Mouse (Mus musculus): Measurements from ENCODE around the gene Dennd2d.

The Dennd2d gene

DNA sequence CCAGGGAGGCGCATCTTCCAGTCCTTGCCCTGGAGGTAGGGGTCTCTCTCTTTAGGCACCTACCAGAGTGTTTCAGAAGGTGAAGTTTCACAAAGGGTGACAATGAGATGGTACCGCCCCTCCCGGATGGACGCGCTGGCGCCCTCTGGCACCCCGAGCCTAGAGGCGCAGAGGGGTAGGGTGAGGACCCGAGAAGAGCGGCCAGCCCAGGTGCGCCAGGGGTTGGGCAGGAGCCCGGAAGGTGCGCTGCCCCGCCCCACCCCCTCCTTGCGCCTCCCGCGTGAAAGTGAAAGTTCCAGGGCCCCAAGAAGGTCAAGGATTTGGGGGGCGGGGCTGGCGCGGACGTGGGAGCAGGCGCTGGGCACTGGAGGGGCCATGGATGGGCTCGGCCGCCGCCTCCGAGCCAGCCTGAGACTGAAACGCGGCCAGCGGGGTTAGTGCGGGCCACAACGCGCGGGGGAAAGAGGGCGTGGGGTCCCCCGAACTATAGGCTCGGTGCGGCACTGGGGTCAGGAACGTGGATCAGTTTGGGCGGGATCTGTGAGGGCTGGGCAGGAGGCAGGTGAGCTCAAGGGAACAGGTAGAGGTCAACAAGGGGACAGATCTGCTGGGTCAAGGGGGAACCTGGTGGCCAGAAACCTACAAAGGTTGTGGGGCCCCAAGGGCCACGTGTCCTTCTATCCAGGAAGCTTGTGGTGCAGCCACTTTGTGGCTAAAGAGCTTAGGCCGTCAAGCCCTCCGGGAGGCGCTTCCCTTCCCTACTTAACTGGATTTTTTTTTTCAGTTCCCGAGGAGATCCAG is at the start of gene Dennd2d:
TSS of gene Dennd2d (plus strand) at position 125 of the 801 bp plus-strand sequence.
- peak; percentile 14 for DNase-seq (ENCODE audit: low read depth)

DNA sequence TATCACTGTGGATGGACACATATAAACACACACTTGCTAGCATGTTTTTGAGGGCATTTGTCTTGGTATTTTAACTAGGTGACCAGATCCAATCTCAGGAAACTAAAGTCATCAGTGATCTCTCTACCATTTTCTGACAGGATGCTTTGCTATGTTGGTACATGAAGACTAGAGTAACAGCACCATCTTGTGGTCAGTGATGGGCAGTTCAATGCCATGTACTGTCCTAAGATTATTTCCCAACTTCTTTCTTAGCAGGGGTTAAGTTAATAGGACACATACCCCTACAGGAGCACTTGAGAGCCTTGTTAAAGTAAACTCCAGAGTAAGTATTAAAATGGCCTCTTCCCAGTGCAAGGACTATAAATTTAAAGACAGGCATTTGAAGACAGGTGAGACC is 33.6 kb upstream of the Dennd2d start:
- peak; percentile 78 for DNase-seq (ENCODE audit: low read depth)

DNA sequence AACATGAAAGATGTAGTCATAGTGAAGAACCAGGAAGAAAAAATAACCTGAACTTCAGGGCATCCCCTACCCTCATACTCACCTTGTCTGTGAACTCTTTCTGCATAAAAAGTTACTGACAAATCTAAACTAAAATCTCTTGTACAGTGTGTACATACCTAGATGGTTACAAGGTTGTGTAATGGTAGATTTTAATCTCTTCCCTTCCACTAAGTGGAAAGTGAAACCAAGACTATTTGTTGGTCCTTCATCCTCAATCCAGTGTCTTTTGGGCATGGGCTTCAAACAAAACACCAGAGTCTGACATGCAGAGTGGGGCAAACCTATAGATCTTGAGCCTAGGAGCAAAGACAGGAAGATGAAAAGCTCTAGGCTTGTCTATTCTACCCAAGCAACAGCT is 33.2 kb upstream of the Dennd2d start:
- DNase-seq (ENCODE audit: low read depth), result no peak

DNA sequence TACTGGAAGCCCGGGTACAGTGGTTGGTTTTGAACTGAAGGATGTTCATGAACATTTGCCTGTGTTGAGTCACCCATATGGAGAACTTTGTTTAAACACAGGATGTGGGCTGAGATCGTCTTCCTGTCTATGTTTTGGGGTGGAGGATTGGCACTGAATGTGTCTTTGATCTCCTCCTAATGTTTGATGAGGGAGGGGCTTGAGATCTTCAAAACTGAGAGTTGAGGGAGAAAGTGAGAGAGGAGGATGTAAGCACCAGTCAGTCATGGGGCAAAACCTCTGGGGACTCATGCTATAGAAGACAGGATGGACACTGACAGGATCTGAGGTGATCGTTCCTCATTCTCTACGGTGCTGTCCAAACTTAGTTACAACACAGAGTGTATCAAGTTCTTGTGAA is 32.6 kb upstream of the Dennd2d start:
- DNase-seq (ENCODE audit: low read depth), result no peak

DNA sequence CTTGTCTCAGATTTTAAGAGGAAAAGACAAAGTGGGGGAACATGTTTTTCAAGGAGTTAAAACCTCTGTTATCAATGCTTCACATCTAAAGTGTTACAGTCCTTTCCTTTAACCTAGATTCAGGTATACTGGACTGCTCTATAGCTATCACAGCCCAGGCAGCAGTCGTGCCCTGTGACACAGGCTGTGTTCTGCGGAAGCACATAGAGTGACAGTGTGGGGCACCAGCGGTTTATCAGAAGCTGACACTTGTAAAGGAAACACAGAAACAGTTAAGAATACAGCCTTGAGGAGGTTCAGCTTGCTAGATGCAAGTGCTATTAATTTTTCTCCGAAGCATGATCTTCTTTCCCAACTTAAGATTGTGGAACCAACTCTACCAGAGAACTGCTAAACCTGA is 29.6 kb upstream of the Dennd2d start:
- no peak for DNase-seq (ENCODE audit: low read depth)

DNA sequence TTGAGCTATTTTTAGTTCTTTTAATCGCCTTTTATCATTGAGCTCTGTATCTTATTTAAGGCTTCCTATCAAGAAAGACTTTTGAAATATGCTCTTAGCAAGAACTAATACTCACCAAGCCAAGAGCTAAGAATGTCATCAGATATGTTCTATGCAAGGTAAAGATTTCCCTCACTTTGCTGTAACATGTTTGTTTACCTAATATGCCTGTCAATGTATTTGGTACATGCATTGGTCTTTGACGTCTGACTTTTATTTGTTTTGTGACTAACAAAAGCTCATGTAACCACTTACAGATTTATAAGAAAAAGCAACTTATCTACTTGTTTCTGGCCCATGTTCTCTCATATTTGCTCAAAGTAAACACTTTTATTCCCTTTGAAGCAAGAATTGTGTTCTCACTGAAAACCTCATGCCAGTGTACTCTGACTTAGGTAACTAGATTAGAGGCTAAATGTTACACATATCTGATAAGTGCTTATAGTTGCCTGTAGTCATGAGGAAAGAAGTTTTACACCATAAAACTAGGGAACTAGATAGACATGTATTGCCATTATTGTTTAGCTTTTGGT is 24.8 kb upstream of the Dennd2d start:
- no peak for DNase-seq (ENCODE audit: low read depth)

DNA sequence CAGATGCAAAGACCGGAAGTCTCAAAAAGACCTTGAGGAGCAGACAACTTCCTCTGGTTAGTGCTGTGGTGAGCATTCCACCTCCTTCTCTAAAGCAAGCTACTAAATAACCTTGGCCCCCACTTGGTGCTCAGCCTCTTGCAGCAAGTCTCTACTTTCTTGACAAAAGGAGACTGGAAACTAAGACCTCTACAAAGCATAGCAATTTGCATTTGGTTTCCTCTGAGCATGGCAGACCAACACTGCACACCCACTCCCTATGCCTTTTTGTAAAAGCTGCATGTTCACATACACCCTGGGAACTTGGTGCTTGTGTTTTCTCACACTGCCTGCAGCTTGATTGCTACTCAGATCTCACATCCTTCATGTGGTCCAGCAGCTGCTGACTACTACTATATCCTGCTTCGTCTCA is 20.1 kb upstream of the Dennd2d start:
- no peak for DNase-seq (ENCODE audit: low read depth)

DNA sequence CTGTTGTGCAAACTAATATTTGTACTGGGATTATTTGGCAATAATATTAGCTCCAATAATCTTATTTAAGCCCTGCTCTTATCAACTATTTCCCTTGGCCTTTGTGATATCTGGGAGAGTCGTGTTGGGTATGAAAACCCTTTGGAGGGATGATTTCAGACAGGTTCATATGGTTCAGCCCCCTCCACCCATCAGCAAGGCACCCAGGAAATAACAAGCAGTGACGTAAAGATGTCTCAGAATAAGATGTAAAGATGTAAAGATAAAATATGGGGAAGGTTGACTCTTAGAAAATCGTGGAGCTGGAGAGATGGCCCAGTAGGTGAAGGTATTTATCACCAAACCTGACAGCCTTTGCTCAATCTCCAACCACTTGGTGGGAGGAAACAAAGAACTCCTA is 19.7 kb upstream of the Dennd2d start:
- DNase-seq (ENCODE audit: low read depth), result no peak

DNA sequence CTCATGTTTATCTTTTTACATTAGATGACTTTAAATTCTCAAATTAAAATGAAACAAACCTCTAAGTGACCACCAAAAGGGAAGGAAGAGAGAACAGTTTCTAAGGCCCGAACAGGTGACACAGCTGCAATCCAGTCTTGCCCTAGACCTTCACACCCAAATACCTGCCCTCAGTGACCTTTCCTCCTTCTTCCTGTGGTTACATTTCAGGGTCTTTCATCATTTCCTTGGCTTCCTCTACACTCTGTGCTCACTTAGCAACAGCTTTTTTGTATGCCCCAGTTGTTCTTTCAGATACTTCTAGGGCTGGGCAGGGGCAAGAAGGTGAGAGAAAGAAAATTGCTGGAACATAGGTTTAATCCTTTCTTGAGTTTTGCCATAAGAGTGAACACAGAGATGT is 17.5 kb upstream of the Dennd2d start:
- no peak for DNase-seq (ENCODE audit: low read depth)

DNA sequence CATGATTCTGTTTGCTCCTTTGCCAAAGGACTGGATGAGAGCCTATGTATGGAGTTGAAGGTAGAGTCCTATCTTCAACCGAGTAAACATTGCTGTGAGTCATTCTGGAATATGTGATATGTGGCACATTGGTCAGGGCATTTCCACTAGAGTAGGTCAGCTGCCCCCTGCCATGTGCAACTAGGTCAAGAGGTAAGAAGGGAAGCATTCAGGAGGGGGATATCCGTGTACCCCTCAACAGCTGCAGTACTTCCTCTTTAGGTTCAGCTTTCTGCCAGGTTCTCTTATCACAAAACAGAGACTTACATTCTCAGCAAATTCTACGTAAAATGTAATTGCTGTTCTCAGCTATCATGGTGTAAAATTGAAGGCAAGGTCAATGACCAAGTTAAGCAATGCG is 8.0 kb upstream of the Dennd2d start:
- no peak for DNase-seq (ENCODE audit: low read depth)

DNA sequence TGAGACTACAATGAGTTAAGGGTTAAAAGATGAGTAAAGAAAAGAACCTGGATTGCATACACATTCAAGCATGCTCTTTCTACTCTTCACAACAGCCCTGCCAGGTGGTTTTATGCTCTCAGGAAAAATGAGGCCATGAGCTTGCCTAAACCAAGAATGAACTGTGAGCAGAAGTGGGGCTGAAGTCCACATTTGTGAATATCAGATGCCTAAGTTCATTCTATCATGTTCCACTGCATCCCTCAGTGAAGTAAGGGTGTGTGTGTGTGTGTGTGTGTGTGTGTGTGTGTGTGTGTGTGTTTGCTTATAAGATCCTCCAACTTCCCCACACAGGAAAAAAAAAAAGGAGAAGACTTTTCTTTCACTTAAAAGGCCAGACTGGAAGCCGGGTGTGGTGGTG is 5.3 kb upstream of the Dennd2d start:
- DNase-seq (ENCODE audit: low read depth), result no peak

DNA sequence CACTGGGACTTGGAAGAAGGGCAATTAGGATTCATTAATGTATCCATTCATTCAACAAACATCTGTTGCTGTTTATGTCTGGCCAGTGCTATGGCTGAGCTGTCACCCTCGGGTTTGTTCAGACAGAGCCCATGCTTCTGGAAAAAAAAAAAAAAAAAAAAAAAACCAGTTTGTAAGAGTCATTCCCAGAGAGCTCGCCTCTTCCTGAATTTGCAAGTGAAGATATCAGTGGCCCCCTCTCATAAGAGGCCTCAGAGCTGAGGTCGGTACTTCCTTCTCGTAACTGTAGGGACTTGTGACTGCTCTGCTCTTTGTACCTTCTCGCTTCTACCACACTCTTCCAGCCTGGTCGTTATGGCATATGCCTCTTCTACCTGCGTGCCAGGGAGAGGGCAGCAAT is 1.1 kb downstream of the Dennd2d start:
- no peak for DNase-seq (ENCODE audit: low read depth)

DNA sequence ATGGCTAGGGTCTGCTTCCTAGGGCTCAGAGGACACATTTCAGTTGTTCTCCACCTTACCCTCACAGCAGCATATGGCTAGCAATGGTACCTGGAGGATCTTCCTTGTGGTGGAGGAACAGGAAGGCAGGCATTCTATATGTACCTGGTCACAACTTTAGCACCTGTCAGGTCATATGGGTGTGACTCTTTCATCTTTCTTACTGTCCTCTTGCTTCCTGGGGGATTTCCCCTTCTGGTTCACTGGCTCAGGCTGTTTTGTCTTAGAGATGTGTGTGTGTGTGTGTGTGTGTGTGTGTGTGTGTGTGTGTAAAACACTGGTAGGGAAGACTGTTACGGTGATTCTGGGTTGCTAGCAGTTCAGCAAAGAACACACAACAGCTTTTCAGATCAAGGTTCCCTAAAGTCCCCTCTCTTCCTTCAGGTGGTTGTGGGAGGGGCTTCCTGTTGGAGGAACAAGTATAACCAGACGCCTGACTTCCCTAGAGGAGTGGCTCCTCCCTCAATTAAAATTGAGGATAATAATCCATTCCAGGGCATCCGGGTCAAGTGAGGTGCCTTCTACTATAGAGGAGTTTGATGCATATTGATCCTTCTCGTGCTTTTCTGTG is 1.7 kb downstream of the Dennd2d start:
- DNase-seq (ENCODE audit: low read depth), result no peak

DNA sequence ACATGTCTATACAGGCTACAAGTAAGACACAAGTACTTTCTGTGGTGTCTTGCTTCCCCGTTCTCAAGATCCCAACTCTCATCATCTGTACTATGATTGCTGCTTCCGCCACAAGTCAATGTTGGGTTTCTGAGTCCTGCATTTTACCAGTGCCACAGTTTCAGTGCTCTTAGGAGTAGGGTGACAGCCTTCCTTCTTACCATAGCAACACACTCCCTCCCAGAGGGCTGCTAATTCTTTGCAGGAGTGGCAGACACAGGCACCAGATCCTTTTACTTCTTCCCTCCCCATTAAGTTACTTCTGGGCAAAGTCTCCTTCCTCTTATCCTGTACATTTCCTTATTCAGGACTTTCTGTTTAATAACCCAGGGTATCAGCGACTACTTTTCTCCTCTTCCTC is 2.7 kb downstream of the Dennd2d start:
- DNase-seq (ENCODE audit: low read depth), result no peak

DNA sequence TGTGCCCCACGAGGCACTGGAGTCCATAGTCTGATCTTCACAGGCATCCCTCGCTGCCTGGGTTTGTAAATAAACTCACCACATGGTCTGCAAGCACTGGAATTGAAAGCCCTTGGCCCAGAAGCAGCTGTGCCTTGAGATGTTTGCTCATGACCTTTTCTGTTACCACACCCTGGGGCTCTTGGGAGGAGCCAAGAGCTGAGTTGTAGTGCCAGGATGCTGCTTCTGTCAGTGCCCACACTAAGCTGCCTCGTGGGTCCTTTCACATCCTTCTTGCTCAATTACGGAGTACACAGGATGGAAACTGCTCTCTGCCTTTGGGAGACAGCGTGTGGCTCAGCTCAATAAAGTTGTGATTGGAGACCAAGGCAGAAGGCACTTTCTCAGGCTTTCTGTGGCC is 3.6 kb downstream of the Dennd2d start:
- peak; percentile 20 for DNase-seq (ENCODE audit: low read depth)

DNA sequence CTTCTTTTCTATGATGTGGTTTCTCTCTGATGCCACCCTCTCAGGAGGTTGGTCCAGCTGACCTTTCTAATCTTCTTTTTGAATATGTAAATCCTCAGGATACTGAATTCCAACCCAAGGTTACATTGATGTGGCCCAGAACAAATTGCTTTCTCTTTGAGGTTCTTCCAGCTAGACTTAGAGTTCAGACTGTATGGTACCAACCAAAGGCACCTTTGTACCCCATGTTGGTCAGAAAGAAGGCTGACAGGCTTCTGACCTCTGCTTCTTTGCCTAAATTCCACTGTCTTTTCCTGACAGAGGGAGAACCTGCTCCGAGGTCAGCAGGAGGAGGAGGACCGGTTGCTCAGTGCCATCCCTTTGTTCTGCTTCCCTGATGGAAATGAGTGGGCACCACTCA is 5.3 kb downstream of the Dennd2d start:
- no peak for DNase-seq (ENCODE audit: low read depth)

DNA sequence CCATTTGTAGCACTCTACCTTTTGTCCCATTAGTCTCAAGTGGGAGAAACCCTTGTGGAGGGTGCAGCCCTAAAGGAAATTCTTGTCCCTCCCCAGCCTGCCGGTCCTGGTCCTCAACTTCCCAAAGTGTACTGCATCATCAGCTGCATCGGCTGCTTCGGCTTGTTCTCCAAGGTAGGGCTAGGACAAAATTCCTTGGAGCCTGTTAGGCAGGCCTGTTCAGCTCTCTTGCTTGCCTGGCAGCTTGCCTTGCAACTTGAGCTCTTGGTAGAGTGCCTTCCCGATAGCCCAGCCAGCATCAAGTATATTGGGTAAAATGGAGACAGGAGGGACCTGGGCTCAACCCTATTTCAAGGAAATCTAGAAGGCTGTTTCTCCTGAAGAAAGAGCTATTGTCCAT is 8.0 kb downstream of the Dennd2d start:
- peak; percentile 20 for DNase-seq (ENCODE audit: low read depth)

DNA sequence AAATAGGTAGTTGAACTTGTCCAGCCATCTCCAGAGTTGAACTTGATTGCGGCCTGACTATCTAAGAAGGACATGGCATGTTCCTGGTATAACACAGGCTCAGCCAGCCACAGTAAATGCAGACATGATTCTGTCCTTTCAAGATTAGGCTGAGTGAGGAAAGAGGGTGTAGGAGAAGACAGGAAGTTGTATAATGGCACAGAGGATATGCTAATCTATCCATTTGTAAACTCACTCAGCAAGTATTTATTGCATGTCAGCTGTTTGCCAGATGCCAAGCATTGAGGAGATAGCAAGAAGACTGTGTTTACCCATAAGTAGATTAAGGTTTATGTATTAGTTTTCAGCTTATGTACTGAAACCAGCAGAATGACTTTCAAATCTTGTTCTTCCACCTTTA is 10.5 kb downstream of the Dennd2d start:
- DNase-seq (ENCODE audit: low read depth), result no peak

DNA sequence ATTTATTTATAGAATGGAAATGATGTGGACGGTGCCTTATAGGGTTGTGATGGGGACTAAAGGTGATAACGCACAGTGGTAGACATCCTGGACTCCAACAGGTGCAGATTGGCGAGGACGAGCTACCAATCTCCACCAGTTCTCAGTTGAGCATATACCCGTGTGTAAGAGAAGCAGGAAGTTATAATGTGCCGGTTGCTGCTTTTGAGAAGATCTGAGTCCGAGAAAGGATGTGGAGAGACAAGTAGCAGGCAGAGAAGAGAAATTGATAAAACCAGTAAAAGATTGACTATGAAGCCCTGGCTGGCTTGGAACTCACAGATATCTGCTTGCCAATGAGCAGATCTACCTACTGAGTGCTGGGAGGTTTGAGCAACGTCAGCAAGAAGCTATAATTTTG is 11.0 kb downstream of the Dennd2d start:
- no peak for DNase-seq (ENCODE audit: low read depth)

DNA sequence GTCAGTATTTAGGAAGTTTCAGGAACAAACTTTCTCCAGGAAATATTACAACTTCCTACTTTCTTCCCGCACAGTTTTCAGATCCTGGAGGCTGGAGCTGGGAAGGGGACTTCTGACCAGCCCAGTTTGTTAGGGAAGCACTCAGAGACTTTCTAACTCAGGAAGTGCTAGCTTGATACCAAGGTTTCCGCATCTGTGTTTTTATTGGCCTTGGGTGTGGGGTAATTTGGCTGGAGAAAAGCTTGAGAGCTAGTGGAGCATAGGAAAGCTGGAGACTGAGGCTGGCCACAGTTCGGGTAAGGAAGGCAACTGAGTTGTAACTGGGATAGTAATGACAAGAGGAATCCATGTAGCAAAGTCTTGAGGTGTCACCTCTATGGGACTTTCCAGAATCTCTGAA is 11.7 kb downstream of the Dennd2d start:
- no peak for DNase-seq (ENCODE audit: low read depth)

DNA sequence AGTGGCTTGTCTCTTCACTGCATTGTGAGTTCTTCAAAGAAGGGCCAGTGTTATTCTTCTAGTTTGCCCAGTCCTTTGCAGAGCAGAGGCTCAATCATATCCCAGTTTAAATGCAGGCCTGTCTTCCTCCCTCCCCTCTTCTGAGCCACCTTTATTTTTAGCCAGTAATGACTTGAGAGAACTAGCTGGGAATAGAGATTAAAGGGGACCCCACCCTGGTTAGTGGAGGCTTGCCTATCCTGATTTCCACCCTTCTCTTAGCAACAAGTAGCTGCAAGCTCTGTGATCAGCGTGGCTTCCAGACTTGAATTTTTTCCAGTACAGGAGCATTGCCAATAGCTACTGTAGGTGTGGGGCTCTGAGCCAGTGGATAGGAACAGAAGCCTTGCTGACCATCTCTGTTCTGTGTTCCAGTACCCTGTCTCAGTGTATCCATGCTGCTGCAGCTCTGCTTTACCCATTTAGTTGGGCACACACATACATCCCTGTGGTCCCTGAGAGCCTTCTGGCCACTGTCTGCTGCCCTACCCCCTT is 12.3 kb downstream of the Dennd2d start:
- no peak for DNase-seq (ENCODE audit: low read depth)

DNA sequence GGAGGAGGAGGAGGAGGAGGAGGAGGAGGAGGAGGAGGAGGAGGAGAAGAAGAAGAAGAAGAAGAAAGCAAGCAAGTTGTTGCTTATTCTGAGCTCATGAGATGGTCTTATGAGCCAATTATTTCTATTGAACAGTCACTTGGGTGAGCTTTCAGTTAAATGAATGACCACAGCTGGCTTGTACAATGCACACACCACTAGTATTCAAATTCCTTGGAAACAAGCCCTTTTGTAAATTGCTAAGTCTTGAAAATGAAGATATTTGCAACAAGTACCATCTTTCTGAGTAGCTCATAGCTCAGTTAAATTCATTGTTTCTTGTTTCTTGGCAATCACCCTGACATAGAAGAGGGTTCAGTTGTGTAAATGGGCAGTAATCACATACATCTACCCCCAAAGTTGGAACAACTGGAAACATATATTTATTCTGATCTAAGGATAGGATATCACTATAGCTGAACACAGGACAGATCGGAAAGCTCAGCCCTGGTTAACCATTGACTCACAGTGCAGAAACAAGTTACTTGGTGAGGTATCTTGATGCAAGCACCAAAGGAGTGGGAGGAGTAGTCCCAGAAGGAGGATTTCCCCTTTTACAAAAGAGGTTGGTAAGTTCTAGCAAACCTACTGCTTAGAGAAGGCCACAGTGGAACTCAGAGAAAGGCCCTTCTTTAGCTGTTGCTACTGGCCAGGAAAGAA is 13.3 kb downstream of the Dennd2d start:
- DNase-seq (ENCODE audit: low read depth), result no peak

All from NIH3T3 (cell line).